Mouse (Mus musculus): Measurements from ENCODE around the gene Anxa6.

The Anxa6 gene

DNA sequence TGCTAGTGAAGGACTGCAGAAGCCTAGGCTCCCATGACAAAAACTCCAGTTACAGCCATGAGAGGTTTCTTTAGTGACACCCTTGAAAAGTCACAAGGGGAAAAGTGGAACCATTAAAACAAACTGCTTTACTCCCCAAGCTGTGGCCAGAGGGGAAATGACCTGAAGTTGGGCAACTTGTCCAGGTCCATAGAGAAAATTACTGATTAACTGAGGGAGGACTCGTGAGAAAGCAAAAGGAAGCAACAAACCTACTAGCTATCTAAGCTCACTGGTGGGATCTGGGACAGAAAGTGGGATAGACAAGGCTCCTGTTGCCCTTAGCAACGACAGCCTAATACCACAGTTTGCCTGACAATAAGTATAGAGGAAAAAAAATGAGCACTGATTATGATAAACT lies 4.7 kb downstream of the Anxa6 start:
- no peak for DNase-seq

DNA sequence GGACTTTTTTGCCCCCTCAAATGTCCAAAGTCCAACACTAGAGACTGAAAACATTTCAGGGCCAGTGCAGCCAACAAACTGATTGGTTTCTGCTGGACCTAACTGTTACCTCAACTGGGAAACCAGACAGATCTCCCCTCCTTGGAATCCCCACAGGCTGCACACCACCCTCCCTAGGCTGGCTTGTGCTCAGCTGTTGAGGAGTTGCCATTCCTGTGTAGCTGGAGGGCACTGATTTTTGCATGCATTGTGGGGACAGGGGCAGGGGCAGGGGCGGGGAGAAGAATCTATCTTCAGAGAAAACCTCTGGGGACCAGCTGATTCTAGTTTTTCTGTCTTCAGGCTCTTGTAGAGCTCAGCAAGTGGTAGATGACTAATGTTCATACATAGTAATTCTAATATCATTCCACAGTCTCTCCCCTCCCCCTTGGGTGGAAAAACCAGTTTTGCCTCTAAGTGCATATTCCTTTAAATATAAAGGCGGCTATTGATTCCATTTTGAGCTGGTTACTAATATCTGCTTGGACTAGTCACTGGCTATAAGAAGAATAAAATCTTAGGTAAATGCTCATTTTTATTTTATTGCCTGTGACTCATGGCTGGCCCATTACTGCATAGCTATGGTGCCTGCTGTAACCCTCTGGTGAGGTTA lies 5.9 kb downstream of the Anxa6 start:
- DNase-seq: peak; percentile 33

DNA sequence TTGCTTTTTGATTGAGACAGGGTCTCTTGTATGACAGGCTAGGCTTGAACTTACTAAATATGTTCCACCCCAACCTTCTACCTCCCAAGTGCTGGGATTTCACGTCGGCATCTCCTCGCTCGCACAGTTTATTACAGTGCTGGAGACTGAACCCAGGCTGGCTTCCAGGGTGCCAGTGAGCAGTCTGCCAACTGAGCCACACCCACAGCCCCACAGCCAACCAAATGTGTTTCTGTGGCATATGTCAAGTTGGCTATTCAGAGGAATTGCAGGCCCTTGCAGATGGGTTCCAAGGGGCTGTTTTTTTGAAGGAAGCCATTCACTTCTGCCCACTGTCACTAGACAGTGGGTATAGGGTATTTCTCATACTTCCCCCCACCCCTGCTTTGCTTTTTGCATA lies 7.3 kb downstream of the Anxa6 start:
- DNase-seq: no peak

DNA sequence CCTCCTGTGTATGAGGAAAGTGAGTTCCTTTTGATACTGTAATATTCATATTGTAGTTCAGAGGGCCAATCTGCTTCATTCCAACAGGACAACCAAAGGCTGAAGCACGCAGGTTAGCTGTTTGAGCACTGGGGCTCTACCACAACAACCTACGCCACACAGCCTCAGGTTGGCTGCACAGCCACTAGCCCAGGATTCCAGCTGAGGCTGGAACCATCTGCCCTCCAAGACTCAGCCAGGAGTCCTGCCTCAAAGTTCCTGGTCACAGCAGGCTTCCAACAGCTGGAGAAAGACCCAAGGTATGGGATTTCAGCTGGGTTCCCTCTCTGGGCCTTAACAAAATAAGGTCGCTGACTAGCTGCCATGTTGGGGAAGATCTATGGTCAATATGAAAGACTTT lies 9.7 kb downstream of the Anxa6 start:
- DNase-seq: no peak

DNA sequence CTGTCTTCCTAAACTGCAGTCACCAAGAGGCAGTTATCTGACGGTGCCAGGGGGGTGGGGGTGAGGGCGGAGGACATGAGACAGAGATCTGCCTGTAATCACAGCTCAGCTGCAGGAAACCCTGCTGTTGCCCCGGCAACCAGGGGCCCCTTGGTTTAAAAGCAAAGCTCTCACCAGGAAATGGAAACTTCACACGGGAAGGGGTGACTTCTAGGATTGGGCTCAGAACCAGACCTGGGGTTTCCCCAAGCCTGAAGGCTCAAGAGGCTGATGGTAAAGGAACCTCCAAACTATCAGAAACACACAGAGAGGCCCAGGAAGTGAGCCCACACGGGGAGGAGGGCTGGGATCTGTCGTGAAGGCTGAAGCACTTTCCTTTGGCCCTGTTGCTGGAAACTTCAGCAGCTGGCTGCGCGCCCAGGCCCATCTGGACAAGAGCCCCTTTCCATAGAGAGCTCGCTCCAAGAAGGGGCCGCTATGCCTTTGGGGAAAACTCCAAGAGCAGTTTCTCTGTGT lies 10.1 kb downstream of the Anxa6 start:
- peak; percentile 95 for DNase-seq

DNA sequence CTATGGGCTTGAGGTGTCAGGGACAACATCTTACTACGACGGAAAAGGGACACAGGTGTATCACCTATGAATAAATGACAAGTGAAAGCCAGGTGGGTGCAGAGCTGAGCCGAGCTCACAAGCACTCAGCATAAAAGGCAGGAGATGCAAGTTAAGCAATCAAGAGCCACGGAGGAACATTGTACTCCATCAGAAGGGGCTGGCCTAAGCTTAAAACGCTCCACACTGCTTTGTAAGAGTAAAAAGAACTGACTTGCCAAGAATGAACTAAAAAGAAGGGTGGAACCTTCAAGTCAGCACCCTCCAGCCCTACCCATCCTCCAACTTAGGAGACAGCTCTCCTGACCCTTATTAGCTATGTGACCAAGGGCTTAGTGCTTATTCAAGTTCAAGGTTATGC lies 10.7 kb downstream of the Anxa6 start:
- DNase-seq: no peak

DNA sequence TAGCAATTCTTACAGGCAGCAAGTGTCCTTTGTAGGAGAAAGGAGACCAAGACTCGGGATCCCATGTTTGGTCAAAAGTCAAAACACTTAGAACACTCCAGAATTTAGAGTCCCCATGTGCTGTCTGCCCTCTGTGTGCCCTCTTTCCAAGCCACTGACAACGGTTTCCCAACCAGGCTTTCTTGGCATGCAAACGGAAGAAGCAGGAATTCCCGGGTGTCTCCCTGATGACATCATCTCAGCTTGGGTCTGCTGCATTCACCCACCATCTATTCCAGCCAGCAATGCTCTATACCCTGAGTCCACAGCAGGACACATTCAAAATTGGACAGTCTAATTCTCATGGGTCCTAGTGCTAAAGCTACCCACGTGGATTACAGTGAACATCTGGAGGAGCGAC lies 11.4 kb downstream of the Anxa6 start:
- peak; percentile 28 for DNase-seq

DNA sequence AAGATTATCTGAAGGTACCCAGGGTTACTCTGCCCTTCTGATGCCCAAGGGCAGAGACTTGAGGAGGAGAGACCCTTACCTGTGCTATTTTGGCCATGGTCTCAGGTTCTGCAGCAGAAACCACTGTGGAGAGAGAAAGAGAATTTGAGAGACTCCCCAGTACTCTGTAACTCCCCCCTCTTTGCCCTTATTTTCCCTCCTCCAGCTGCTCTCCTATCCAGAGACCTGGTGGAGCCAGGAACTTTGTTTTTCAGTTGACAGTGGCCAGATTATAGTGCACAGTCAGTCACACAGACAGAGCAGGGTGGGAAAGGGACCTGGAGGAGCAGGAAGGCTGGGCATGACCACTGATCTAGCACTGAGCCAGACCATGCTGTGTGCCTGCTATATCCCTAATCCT lies 11.8 kb downstream of the Anxa6 start:
- no peak for DNase-seq

DNA sequence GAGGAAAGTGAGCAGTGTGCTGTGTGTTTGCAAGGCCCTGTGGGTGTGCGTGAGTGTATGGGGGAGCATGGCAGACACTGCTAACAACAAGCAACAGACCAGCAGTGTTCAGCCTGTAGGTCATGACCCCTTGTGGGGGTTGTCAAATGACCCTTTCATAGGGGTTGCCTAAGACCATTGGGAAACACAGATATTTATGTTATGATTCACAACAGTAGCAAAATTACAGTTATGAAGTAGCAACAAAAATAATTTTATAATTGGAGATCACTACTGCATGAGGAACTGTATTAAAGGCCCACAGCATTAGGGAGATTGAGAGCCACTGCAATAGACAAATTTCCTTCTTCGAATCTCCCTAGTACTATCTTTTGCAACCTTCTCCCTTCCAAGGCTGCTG lies 13.5 kb downstream of the Anxa6 start:
- DNase-seq: no peak

DNA sequence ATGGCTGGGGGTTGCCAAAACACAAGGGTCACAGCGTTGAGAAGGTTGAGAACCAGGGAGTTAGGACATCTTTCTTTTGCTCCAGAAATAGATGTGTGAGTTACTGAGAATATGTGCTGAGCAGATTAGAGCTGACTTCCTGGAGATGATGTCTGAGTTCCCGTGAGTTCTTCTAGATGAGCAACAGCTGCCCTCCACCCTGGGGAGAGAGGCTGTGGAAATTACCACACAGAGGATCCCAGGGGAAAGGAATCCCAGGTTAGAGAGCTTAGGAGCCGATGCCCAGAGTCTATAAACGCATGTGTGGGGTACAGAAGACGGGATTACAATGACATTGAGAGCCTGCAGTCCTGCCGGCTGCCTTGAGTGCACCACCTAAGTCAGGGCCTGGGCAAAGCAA lies 15.2 kb downstream of the Anxa6 start:
- no peak for DNase-seq

DNA sequence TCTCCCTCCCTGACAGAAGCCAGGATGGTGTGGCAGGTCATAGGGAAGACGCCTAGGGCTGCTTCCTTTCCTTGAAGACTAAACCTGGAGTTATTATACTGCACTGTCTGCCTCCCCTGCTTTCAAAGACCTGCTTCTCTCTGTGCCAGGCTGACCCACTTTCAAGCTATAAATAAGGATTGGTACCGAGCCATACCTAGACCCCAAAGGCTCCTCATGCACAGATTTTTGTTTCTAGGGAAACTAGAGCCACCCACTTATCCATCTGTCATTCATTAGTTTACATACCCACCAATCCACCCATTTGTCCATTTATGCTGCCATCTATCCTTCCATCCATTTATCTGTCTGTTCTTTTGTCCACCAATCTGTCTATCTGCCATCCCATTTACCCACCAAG lies 16.0 kb downstream of the Anxa6 start:
- no peak for DNase-seq

DNA sequence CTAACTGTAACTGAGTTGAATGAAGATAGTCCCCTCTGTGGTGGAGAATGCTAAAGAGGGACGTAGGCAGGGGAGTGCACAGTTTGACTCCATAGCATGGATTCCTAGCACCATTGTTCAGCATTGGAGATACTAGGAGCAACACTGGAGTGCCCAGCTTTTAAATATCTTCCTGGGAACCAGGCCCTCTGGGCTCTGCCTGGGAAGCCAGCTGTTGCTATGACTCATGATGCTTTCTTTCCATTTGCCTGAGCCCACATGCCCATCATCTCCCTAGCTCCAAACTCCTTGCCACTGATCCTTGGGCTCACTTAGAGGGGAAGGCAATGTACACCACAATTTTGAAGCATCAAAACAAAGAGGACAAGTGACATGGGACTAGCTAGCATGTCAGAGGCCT lies 16.5 kb downstream of the Anxa6 start:
- no peak for DNase-seq

DNA sequence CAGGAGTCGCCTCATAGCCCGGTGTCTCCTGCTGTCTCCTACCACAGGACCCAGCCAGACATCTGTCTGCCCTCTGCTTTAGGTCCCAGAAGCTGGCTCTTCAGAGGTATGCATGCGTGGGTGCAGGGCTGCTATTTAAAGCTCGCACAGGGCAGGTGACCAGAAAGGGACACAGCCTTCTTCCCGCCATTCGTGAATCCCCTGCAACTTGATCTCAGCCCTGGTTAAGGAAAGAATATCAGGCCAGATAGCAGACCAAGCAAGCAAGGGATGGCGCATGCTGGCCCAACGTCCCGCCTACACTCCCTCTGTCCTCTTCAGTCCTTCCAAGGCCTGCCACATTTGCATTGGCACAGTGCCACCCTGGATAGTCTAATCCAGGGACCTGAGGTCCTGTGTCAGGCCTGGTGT lies 17.4 kb downstream of the Anxa6 start:
- DNase-seq: peak; percentile 70

DNA sequence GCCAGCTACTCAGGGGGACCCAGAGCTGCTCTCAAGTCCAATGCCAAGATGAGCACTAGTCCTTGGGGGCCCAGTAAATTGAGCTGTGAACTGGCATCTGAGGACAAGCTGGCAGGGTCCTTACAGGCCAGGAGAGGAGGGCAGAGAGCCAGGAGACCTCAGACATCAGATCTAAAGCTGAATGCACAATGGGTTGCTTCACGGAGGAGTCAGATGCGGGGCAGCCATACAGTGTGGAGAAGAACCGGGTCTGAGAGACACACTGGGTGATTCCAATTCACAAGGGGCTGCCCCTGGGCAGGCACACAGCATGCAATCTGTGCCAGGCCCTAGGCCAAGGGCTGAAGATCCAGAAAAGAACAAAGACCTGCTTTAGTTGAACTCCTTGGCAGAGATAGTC lies 18.0 kb downstream of the Anxa6 start:
- DNase-seq: no peak

DNA sequence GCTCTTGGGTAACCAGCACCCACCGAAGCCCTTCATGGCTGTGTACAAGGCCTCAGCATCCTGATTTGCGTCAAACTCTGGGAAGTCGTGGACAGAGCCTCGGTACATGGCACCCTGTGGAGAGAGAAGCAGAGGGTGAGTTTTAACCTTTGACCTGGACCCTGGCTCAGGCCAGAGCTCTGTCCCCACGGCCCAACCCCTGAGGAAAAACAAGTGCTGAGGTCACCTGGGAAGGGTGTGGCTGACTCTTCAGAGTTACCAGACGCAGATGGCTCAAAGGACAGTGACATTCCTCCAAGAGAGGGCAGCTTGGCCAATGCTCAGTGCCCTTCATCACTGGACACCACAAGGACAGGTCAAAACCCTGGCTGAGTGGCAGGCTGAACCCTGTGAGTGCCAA lies 19.4 kb downstream of the Anxa6 start:
- DNase-seq: no peak

DNA sequence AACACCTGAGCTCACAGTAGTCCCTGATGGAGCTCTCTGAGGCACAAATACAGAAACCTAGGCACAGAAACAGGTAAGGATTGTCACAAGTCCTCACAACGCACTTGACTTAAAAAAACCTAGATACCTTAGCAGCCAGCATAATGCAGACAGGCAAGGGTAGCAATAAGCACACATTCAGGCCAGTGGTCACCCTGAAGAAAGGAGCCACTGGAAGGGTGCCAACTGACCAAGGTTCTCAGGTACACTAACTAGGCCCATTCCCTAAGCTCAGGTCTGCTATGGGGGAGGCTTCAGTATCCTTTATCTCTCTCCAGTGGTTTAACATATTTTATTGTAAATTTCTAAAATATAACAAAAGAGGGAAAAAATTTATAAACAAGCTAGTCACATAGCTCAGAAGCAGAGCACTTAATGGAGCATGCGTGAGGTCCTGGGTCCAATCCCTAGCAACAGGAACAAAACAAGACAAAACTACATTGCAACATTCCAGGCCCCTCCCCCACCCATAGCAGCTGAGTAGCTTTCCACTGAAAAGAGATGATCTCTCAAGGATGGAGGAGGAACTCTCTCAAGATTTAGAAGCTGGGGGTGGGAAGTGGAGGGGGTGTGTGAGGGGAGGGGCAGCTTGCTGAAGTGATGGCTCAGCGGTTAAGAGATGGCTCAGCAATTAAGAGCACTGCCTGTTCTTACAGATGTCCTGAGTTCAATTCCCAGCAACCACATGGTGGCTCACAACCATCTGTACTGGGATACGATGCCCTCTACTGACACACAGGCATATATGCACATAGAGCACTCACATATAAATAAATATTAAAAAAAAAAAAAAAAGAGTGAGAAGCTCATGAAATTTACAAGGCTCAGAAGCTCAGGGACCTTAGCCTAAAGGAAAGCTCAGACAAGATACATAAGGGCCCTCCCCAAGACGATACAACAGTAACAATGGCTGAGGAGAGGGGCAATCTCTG lies 20.4 kb downstream of the Anxa6 start:
- DNase-seq: peak; percentile 79

DNA sequence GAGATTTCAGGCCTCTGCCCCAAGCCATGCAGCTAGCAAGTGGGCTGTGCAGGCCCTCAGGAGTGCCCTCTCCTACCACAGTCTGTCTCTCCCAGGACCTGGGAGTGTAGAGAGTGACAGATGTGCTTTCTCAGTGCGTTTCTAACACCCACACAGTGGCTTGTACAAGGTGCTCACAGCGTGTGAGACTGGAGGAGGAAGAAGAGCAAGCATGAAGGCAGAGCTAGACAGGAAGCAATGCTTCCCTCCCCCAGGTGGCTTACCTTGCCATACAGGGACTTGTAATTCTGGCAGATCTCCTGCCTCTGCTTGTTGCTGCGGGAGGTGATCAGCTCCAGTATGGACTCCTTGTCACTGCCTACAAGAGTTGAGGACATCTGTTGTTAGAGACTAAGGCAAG lies 21.8 kb downstream of the Anxa6 start:
- DNase-seq: no peak

DNA sequence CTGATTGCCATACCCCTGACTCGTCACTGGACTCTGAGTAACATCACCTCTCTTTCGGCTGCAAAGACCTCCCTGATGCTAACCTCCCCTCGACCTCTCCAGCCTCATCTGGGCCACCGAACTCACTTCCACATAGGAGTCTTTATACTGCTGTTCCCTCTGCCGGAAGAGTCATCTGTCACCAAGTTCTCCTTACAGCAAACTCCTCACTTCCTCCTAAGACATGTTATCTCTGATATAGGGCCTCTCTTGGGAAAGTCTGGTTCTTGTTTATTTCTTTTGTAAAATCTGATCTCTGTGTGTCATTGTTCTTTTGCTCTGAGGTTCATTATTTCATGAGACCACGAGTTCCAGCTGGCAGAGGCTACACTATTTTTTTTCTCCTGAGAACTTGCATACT lies 25.0 kb downstream of the Anxa6 start:
- DNase-seq: no peak

DNA sequence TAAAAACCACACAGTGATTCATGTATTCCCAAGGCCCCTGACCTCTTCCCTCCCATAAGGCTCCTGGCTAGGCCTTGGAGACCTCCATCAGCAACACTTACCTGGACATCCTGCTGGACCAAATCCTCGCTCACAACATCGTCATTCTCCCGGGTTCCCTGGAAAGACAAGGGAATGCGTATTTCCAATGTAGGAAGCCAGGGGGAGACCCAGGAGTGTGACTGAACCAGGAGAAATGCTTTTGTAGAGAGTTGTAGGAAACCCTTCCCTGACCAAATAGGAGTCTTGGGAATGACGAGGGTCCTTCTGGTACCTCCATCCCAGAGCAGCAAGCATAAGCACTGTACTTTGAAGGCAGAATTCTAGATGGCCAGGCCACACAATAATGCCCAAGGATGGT lies 27.6 kb downstream of the Anxa6 start:
- DNase-seq: no peak

DNA sequence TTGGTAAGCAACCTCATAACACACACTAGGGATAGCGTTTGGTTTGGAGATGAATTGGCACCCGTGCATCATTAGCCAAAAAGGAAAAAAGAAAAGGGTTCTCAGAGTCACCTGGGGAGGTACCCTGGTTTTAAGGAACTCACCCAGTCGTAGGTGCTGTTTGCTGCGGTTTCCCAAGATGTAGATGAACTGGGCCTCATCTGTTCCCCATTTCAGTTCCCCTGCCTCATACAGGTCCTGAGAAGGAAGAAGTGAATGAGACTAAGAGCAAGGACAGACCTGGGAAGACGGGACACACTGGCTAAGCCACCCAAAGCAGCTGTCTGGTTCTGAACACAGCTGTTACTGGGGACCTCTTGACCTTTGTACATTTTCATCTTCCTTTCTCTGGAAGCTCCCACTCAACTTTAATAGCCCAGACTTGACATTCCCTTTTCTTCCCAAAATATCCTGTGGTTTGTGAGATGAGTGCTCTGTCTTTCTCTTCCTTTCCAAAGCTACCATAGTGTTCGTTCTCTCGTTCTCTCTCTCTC lies 28.2 kb downstream of the Anxa6 start:
- DNase-seq: peak; percentile 46

DNA sequence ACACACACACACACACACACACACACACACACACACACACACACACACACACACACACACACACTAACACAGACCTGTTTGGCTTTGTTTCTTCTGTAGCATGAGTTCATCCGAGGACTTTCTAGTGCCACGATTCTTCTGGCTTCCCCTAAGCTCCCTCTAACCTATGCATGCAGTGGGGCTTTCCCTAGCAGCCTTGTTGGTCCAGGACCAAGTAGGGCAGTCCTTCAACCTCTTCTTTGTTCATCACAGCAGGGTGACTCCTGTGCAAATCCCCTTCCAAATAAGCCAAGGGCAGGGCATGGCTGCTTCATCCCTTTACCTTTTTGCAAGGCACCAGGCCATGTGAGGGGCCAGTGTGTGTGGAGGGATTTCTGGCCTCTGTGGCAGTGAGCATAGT lies 34.5 kb downstream of the Anxa6 start:
- DNase-seq: peak; percentile 8

DNA sequence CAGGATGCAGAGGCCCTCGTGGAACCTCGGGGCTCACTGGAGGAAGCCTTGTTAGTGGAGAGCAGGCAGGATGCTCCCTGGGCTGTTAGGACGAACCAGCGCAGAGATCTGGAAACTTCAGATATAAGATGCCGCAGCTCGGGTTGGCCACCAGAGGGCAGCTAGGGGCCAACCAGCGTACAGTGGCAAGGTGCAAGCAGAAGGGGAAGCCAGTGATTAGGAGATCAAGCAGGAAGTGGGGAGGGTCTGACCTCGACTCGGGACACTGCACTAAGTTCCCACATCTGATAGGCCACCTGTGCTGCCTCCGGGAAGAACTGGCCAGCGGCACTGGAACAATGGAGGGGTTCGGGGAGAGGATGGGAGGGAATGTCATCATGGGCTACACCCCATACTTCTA lies 35.0 kb downstream of the Anxa6 start:
- peak; percentile 76 for DNase-seq

DNA sequence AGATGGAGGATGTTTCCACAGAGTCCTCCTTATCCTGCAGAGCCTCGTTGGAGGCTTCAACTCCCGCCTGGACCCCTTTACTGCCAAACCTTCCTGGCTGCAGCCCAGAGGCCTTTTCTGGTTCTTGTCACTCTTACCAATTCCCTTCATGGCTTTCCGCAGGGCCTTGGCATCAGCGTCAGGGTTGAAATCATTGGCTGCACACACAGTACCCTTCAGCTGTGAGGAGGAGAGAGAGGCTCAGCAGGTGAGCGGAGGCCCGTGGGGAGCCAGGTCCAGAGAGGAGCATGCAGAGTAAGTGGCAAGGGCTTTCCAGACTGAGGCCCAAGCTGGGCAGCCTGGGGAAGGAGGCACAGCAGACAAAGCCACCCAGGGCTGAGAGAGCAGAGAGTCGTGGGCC lies 37.1 kb downstream of the Anxa6 start:
- DNase-seq: no peak

DNA sequence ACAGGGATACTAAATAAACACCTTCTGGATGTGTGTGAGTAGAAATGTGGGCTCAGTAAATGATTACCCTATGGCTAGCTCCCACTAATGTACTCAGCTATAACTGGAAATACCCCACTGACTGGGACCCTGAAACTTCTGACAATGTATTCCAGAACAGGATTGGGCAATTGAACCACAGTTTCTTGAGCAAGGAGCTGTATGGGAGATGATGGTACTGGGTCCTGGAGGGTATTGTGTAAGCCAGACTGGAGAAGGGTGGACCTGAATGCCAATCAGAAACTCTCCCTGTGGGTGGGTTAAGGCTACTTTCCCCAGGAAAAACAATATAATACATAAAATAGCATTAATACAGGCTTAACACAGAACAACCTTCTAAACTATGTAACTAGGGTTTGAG lies 43.3 kb downstream of the Anxa6 start:
- no peak for DNase-seq
